Mouse (Mus musculus) heart, adult 18-20 months (tissue): ENCODE results near the gene 1700020D05Rik. TPM values are rescaled to one million over a fixed set of nuclear protein-coding genes. Genes with fewer than 3 reads are reported as not detected.

Experiments
- DNase-seq, 2 experiments: peaks; one replicate each; pipeline ENCODE4 v3.0.0; 2021 to 2022; ENCODE audit warnings: mixed read lengths in 1 of 2
- total RNA-seq, 2 experiments: library from RNA; stranded (reverse); gene quantifications; 2 replicates each; pipeline ENCODE4 v1.2.3; 2021

1700020D05Rik gene
- total RNA-seq, 2 experiments from 2014 or later: 0.35 to 0.57 TPM

- peak; percentile 55 to 59 for DNase-seq
Observed at GRCm38 (mm10) chr19:5474281-5475068, 29.1 kb downstream of the 1700020D05Rik start.

GRCm38 (mm10) chr19:5473720-5474119, 29.9 kb downstream of the 1700020D05Rik start, which contains the start of gene Efemp2:
Gene Efemp2, plus strand, starts transcription at chr19:5473954.
- peak; percentile 87 to 92 for DNase-seq

GRCm38 (mm10) chr19:5472857-5473256, 30.7 kb downstream of the 1700020D05Rik start:
- DNase-seq: no peak

- DNase-seq: no peak
Observed at GRCm38 (mm10) chr19:5471846-5472245, 31.7 kb downstream of the 1700020D05Rik start.

GRCm38 (mm10) chr19:5468374-5468773, 35.2 kb downstream of the 1700020D05Rik start, which contains the start of gene Ctsw:
Gene Ctsw, minus strand, starts transcription at chr19:5468507.
- no peak for DNase-seq

GRCm38 (mm10) chr19:5466916-5467500, 36.6 kb downstream of the 1700020D05Rik start:
- no peak for DNase-seq

- no peak for DNase-seq
Observed at GRCm38 (mm10) chr19:5465037-5465436, 38.5 kb downstream of the 1700020D05Rik start.

GRCm38 (mm10) chr19:5463791-5464562, 39.6 kb downstream of the 1700020D05Rik start:
- DNase-seq: peak; percentile 52 to 72

- DNase-seq: no peak
Observed at GRCm38 (mm10) chr19:5463212-5463611, 40.4 kb downstream of the 1700020D05Rik start.

- DNase-seq: no peak
Observed at GRCm38 (mm10) chr19:5461411-5461810, 42.2 kb downstream of the 1700020D05Rik start.

- DNase-seq: peak; percentile 90 to 92
Observed at GRCm38 (mm10) chr19:5460465-5460911, 43.1 kb downstream of the 1700020D05Rik start, which contains the start of gene Fibp. Gene Fibp, plus strand, starts transcription at chr19:5460615.

- DNase-seq: no peak
Observed at GRCm38 (mm10) chr19:5459896-5460295, 43.7 kb downstream of the 1700020D05Rik start.

GRCm38 (mm10) chr19:5459019-5459418, 44.6 kb downstream of the 1700020D05Rik start:
- DNase-seq: peak; percentile 48 to 53

- no peak for DNase-seq
Observed at GRCm38 (mm10) chr19:5457746-5458442, 45.7 kb downstream of the 1700020D05Rik start, which contains the start of gene Ccdc85b. Gene Ccdc85b, minus strand, starts transcription at chr19:5457894.

- peak; percentile 97 for DNase-seq
Observed at GRCm38 (mm10) chr19:5456922-5457745, 46.5 kb downstream of the 1700020D05Rik start.

- DNase-seq: peak; percentile 69 to 76
Observed at GRCm38 (mm10) chr19:5456241-5456921, 47.2 kb downstream of the 1700020D05Rik start.

- DNase-seq: peak in 1 of 2 experiments; percentile 33
Observed at GRCm38 (mm10) chr19:5455568-5455967, 48.0 kb downstream of the 1700020D05Rik start.

GRCm38 (mm10) chr19:5455037-5455436, 48.5 kb downstream of the 1700020D05Rik start:
- no peak for DNase-seq
